Mouse (Mus musculus): ENCODE results near the gene Cpeb2. TPM values are rescaled to one million over a fixed set of nuclear protein-coding genes. Genes with fewer than 3 reads are reported as not detected.

The Cpeb2 gene
- total and polyA plus RNA-seq, 3 experiments = 20.7 to 53.9 (median 24.8) TPM

- DNase-seq = no peak
Observed at GRCm38 (mm10) chr5:43325561-43325960, 92.6 kb downstream of the Cpeb2 start.

- no peak for DNase-seq
Observed at GRCm38 (mm10) chr5:43328579-43328978, 95.6 kb downstream of the Cpeb2 start.

- DNase-seq = no peak
Observed at GRCm38 (mm10) chr5:43330260-43330659, 97.3 kb downstream of the Cpeb2 start.

GRCm38 (mm10) chr5:43334469-43334868 is 101.5 kb downstream of the Cpeb2 start:
- no peak for DNase-seq

GRCm38 (mm10) chr5:43337212-43337611 is 104.2 kb downstream of the Cpeb2 start:
- no peak for DNase-seq

GRCm38 (mm10) chr5:43338771-43339475 is 106.0 kb downstream of the Cpeb2 start:
- no peak for DNase-seq
